Mouse (Mus musculus) neural tube, embryonic 12.5 days (tissue): ENCODE measurements at regions not wholly inside any gene's neighbourhood (a gene's known extent, or its start where the extent isn't known, plus 50 kb on each side); places are given as distances from the start of the nearest gene placed in this dataset.

Experiments used
- ATAC-seq: fragments of 200-750 bp; cut with Nextera tagmentation; 2 replicates; pipeline ENCODE4 v1.8.0; 2017; ENCODE audit warnings: low read depth, mild to moderate bottlenecking, moderate TSS enrichment, moderate library complexity; ENCODE audit not compliant: low FRiP score
- H3K27ac ChIP-seq: fragments of 300-500 bp; sonication (generic); 2 replicates; pipeline ENCODE4 v1.5.1; 2016
- H3K27me3 ChIP-seq: fragments of 300-500 bp; sonication (generic); replicated peaks from 2 replicates; pipeline ENCODE4 v1.6.1; 2016; ENCODE audit warnings: mild to moderate bottlenecking
- H3K36me3 ChIP-seq: fragments of 300-500 bp; sonication (generic); 2 replicates; pipeline ENCODE4 v1.6.1; 2016; ENCODE audit warnings: mild to moderate bottlenecking
- H3K4me1 ChIP-seq: fragments of 300-500 bp; sonication (generic); 2 replicates; pipeline ENCODE4 v1.6.1; 2016
- H3K4me2 ChIP-seq: fragments of 300-500 bp; sonication (generic); replicated peaks from 2 replicates; pipeline ENCODE4 v1.6.1; 2016; ENCODE audit warnings: mild to moderate bottlenecking
- H3K4me3 ChIP-seq: fragments of 300-500 bp; sonication (generic); 2 replicates; pipeline ENCODE4 v1.5.1; 2016
- H3K9ac ChIP-seq: fragments of 300-500 bp; sonication (generic); 2 replicates; pipeline ENCODE4 v1.6.1; 2016; ENCODE audit warnings: mild to moderate bottlenecking
- H3K9me3 ChIP-seq: fragments of 300-500 bp; sonication (generic); 2 replicates; pipeline ENCODE4 v1.6.1; 2016; ENCODE audit warnings: mild to moderate bottlenecking
- WGBS: fragments of 180-500 bp; shearing (Covaris S2); methylation state at CpG from one replicate; pipeline ENCODE4 v1.1.7; 2016; 5-methylcytosine and 5-hydroxymethylcytosine counted together

GRCm38 (mm10) chr1:13935938-13936491 lies 2157.1 kb downstream of the 4930444P10Rik start:
- Histone ChIP-seq H3K4me2 (no peak overlapping the region), H3K4me3 (no peak overlapping the region), H3K27ac (no peak overlapping the region), H3K4me1 (peaks cover 5% of the 10 kb centered on the region; the same call in 1 of the 2 replicates), H3K36me3 (no peaks in the 10 kb centered on the region), H3K9ac (no peak overlapping the region), H3K9me3 (0 out of 2 replicates have a peak, but pooled peaks cover 5% of the 10 kb centered on the region), H3K27me3 (peaks cover 18% of the 10 kb centered on the region; the same call in 1 of the 2 replicates)
- 6% methylated on average over 4 of the region's 4 CpGs for WGBS
- peak; percentile 93 for ATAC-seq

GRCm38 (mm10) chr1:13928679-13929078 lies 2164.4 kb downstream of the 4930444P10Rik start:
- H3K27me3 ChIP-seq = 0 out of 2 replicates have a peak, but pooled peaks cover 9% of the 10 kb centered on the region
- 87% methylated on average over 2 of the region's 2 CpGs for WGBS
- H3K4me2 ChIP-seq = no peak overlapping the region
- H3K27ac ChIP-seq = no peak overlapping the region
- H3K9ac ChIP-seq = no peak overlapping the region
- ATAC-seq = no peak
- H3K9me3 ChIP-seq = no peaks in the 10 kb centered on the region
- H3K36me3 ChIP-seq = no peaks in the 10 kb centered on the region
- H3K4me1 ChIP-seq = no peaks in the 10 kb centered on the region
- no peak overlapping the region for H3K4me3 ChIP-seq

GRCm38 (mm10) chr1:13927964-13928363 lies 2165.2 kb downstream of the 4930444P10Rik start:
- Histone ChIP-seq H3K27me3 (0 out of 2 replicates have a peak, but pooled peaks cover 9% of the 10 kb centered on the region), H3K4me1 (no peaks in the 10 kb centered on the region)

GRCm38 (mm10) chr1:13925994-13926393 lies 2167.1 kb downstream of the 4930444P10Rik start:
- H3K9ac ChIP-seq = no peak overlapping the region
- no peak overlapping the region for H3K4me3 ChIP-seq
- H3K36me3 ChIP-seq = no peaks in the 10 kb centered on the region
- 0 out of 2 replicates have a peak, but pooled peaks cover 9% of the 10 kb centered on the region for H3K9me3 ChIP-seq
- 82% methylated on average over 2 of the region's 2 CpGs for WGBS
- H3K27me3 ChIP-seq = no peaks in the 10 kb centered on the region
- no peak overlapping the region for H3K27ac ChIP-seq
- H3K4me2 ChIP-seq = no peak overlapping the region
- ATAC-seq = no peak
- H3K4me1 ChIP-seq = no peaks in the 10 kb centered on the region

More at GRCm38 (mm10) chr1:13927964-13928363, 2165.2 kb downstream of the 4930444P10Rik start:
- H3K4me2 ChIP-seq = no peak overlapping the region
- 68% methylated on average over 2 of the region's 2 CpGs for WGBS
- H3K36me3 ChIP-seq = no peaks in the 10 kb centered on the region
- no peak overlapping the region for H3K4me3 ChIP-seq
- no peak overlapping the region for H3K9ac ChIP-seq
- no peak for ATAC-seq
- H3K9me3 ChIP-seq = no peaks in the 10 kb centered on the region
- no peak overlapping the region for H3K27ac ChIP-seq

GRCm38 (mm10) chr1:13915216-13915615 lies 2177.9 kb downstream of the 4930444P10Rik start:
- Histone ChIP-seq H3K27me3 (no peaks in the 10 kb centered on the region), H3K9ac (no peak overlapping the region), H3K4me3 (no peak overlapping the region), H3K4me2 (no peak overlapping the region), H3K36me3 (no peaks in the 10 kb centered on the region), H3K9me3 (no peaks in the 10 kb centered on the region), H3K4me1 (no peaks in the 10 kb centered on the region), H3K27ac (no peak overlapping the region)
- 93% methylated on average over 5 of the region's 5 CpGs for WGBS
- ATAC-seq = no peak

GRCm38 (mm10) chr1:13879126-13879525 lies 2214.0 kb downstream of the 4930444P10Rik start:
- Histone ChIP-seq H3K4me1 (no peaks in the 10 kb centered on the region), H3K9me3 (no peaks in the 10 kb centered on the region), H3K9ac (no peak overlapping the region), H3K4me2 (no peak overlapping the region), H3K36me3 (no peaks in the 10 kb centered on the region), H3K27ac (no peak overlapping the region), H3K27me3 (no peaks in the 10 kb centered on the region), H3K4me3 (no peak overlapping the region)
- no peak for ATAC-seq
- WGBS = 90% methylated on average over 2 of the region's 2 CpGs

- no peaks in the 10 kb centered on the region for H3K4me1 ChIP-seq
These were observed 2219.2 kb downstream of the 4930444P10Rik start for GRCm38 (mm10) chr1:13873925-13874324.

GRCm38 (mm10) chr1:13872536-13872935 lies 2220.6 kb downstream of the 4930444P10Rik start:
- no peak overlapping the region for H3K9ac ChIP-seq
- no peak for ATAC-seq
- no peaks in the 10 kb centered on the region for H3K36me3 ChIP-seq
- H3K27ac ChIP-seq = no peak overlapping the region
- no peaks in the 10 kb centered on the region for H3K27me3 ChIP-seq
- H3K4me3 ChIP-seq = no peak overlapping the region
- H3K4me1 ChIP-seq = no peaks in the 10 kb centered on the region
- H3K4me2 ChIP-seq = no peak overlapping the region
- H3K9me3 ChIP-seq = no peaks in the 10 kb centered on the region

More at GRCm38 (mm10) chr1:13873925-13874324, 2219.2 kb downstream of the 4930444P10Rik start:
- Histone ChIP-seq H3K4me2 (no peak overlapping the region), H3K27ac (no peak overlapping the region), H3K9ac (no peak overlapping the region), H3K4me3 (no peak overlapping the region), H3K9me3 (no peaks in the 10 kb centered on the region), H3K36me3 (no peaks in the 10 kb centered on the region), H3K27me3 (no peaks in the 10 kb centered on the region)
- no peak for ATAC-seq

- Histone ChIP-seq H3K4me1 (no peaks in the 10 kb centered on the region), H3K27ac (no peak overlapping the region), H3K9ac (no peak overlapping the region), H3K36me3 (no peaks in the 10 kb centered on the region), H3K4me3 (no peak overlapping the region), H3K27me3 (no peaks in the 10 kb centered on the region), H3K9me3 (no peaks in the 10 kb centered on the region), H3K4me2 (no peak overlapping the region)
- 86% methylated on average over 3 of the region's 3 CpGs for WGBS
- ATAC-seq = no peak
These were observed 2222.4 kb downstream of the 4930444P10Rik start for GRCm38 (mm10) chr1:13870631-13871286.

GRCm38 (mm10) chr1:13865713-13866112 lies 2227.4 kb downstream of the 4930444P10Rik start:
- Histone ChIP-seq H3K36me3 (no peaks in the 10 kb centered on the region), H3K4me3 (no peak overlapping the region), H3K9ac (no peak overlapping the region), H3K4me1 (no peaks in the 10 kb centered on the region), H3K27me3 (no peaks in the 10 kb centered on the region), H3K4me2 (no peak overlapping the region), H3K27ac (no peak overlapping the region), H3K9me3 (no peaks in the 10 kb centered on the region)
- ATAC-seq = no peak

- 63% methylated on average over 1 of the region's 1 CpGs for WGBS
- Histone ChIP-seq H3K4me1 (no peaks in the 10 kb centered on the region), H3K4me2 (no peak overlapping the region), H3K9ac (no peak overlapping the region), H3K27me3 (0 out of 2 replicates have a peak, but pooled peaks cover 3% of the 10 kb centered on the region), H3K36me3 (no peaks in the 10 kb centered on the region), H3K27ac (no peak overlapping the region), H3K9me3 (no peaks in the 10 kb centered on the region), H3K4me3 (no peak overlapping the region)
- no peak for ATAC-seq
These were observed 2229.4 kb downstream of the 4930444P10Rik start for GRCm38 (mm10) chr1:13863712-13864111.

- H3K9ac ChIP-seq = no peak overlapping the region
- 24% methylated on average over 5 of the region's 5 CpGs for WGBS
- no peak overlapping the region for H3K27ac ChIP-seq
- H3K9me3 ChIP-seq = no peaks in the 10 kb centered on the region
- H3K4me3 ChIP-seq = no peak overlapping the region
- no peak overlapping the region for H3K4me2 ChIP-seq
- H3K36me3 ChIP-seq = no peaks in the 10 kb centered on the region
- H3K4me1 ChIP-seq = no peaks in the 10 kb centered on the region
- 0 out of 2 replicates have a peak, but pooled peaks cover 3% of the 10 kb centered on the region for H3K27me3 ChIP-seq
- no peak for ATAC-seq
These were observed 2232.0 kb downstream of the 4930444P10Rik start for GRCm38 (mm10) chr1:13861070-13861511.

GRCm38 (mm10) chr1:13860469-13860868 lies 2232.7 kb downstream of the 4930444P10Rik start:
- ATAC-seq = no peak
- no peaks in the 10 kb centered on the region for H3K36me3 ChIP-seq
- WGBS = 70% methylated on average over 3 of the region's 3 CpGs
- H3K4me2 ChIP-seq = no peak overlapping the region
- H3K9me3 ChIP-seq = no peaks in the 10 kb centered on the region
- H3K27me3 ChIP-seq = 0 out of 2 replicates have a peak, but pooled peaks cover 3% of the 10 kb centered on the region
- no peak overlapping the region for H3K27ac ChIP-seq
- no peak overlapping the region for H3K4me3 ChIP-seq
- H3K9ac ChIP-seq = no peak overlapping the region
- no peaks in the 10 kb centered on the region for H3K4me1 ChIP-seq
